Comparison of ENCODE assay signal across 9 mouse cellular contexts in the genomic region with DNA sequence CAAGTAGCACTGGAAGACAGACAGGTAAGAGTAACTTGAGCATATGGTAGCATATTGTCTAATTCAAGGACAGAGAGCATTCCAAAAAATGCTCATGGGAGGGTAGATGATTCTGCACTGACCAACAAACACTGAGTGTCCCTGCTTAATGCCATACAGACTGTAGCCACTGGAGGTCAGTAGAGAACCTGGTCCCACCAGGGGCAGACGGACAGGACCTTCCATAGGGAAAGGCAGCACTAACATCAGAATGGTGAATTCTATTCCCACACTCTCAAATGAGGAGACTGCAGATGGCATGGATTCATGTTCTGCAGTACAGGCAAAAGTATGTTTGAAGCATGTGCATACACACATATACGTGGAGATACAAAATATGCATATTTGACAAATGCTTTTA. TPM values are rescaled to one million over a fixed set of nuclear protein-coding genes. Genes with fewer than 3 reads are reported as not detected.
DNase-seq lines count a peak whose midpoint lies in the region; ATAC-seq and TF ChIP-seq lines count a peak whose summit lies in the region.
"Had no signal": no experiment of that assay in that cellular context is flagged by ENCODE, and none has a peak within 500 bp of the region (broad histone marks: within the 10 kb centered on the region; RNA-seq: fewer than 3 reads in every experiment).

No protein-coding gene starts in this region.

- H3K27ac ChIP-seq in kidney, embryonic 16.5 days (ENCODE audit: low read length) = no peak overlapping the region
- no peak overlapping the region for H3K27ac ChIP-seq in liver, embryonic 13.5 days
- H3K27ac ChIP-seq in stomach, postnatal 0 days (replicated peaks) = no peak overlapping the region
- H3K27ac ChIP-seq: embryonic facial prominence, embryonic 15.5 days had no signal

- DNase-seq in 416B (ENCODE audit: low read depth) (peak; percentile 54), WW6 (ENCODE audit: low read depth, low spot score) (peak; percentile 22)
- DNase-seq in cerebellum, postnatal 36 days = peak; percentile 73 to 84
- peak; percentile 34 for DNase-seq in gastrocnemius, postnatal 25 days
- DNase-seq in liver, embryonic 13.5 days = peak; percentile 21
- peak; percentile 6 to 11 for DNase-seq in natural killer cell, adult 2 months (ENCODE audit: low spot score in 2 of 2)
- peak; percentile 76 for DNase-seq in stomach, postnatal 0 days (ENCODE audit: low spot score)

- H3K4me2 ChIP-seq in kidney, embryonic 16.5 days (replicated peaks; ENCODE audit: low read depth, low read length) = no peak overlapping the region
- H3K4me2 ChIP-seq in liver, embryonic 13.5 days = no peak overlapping the region
- no peak overlapping the region for H3K4me2 ChIP-seq in stomach, postnatal 0 days (replicated peaks; ENCODE audit: low read depth)
- H3K4me2 ChIP-seq: embryonic facial prominence, embryonic 15.5 days had no signal

- peak; percentile 84 for ATAC-seq in kidney, embryonic 16.5 days (ENCODE audit: low FRiP score, low TSS enrichment)
- ATAC-seq in liver, embryonic 13.5 days (ENCODE audit: low read depth) = 0 out of 2 replicates have a peak, but pooled peaks have one; percentile 34
- ATAC-seq in stomach, postnatal 0 days (ENCODE audit: low FRiP score, low TSS enrichment) = peak; percentile 80

- H3K36me3 ChIP-seq in kidney, embryonic 16.5 days (ENCODE audit: insufficient read depth, low read length) = no peaks in the 10 kb centered on the region
- no peaks in the 10 kb centered on the region for H3K36me3 ChIP-seq in liver, embryonic 13.5 days
- H3K36me3 ChIP-seq in stomach, postnatal 0 days (ENCODE audit: control insufficient read depth, insufficient read depth, low read length) = no peaks in the 10 kb centered on the region
- H3K36me3 ChIP-seq: embryonic facial prominence, embryonic 15.5 days had no signal

- no peaks in the 10 kb centered on the region for H3K9me3 ChIP-seq in kidney, embryonic 16.5 days (ENCODE audit: low read length)
- no peaks in the 10 kb centered on the region for H3K9me3 ChIP-seq in liver, embryonic 13.5 days (replicated peaks)
- no peaks in the 10 kb centered on the region for H3K9me3 ChIP-seq in stomach, postnatal 0 days (ENCODE audit: control insufficient read depth, low read length)
- H3K9me3 ChIP-seq: embryonic facial prominence, embryonic 15.5 days had no signal

- H3K9ac ChIP-seq in kidney, embryonic 16.5 days (replicated peaks; ENCODE audit: low read length) = no peak overlapping the region
- H3K9ac ChIP-seq in liver, embryonic 13.5 days = no peak overlapping the region
- H3K9ac ChIP-seq in stomach, postnatal 0 days (ENCODE audit: low read length) = no peak overlapping the region
- H3K9ac ChIP-seq: embryonic facial prominence, embryonic 15.5 days had no signal

- H3K4me1 ChIP-seq in kidney, embryonic 16.5 days (ENCODE audit: insufficient read depth, low read length) = no peaks in the 10 kb centered on the region
- no peaks in the 10 kb centered on the region; the same call in 1 of the 2 replicates for H3K4me1 ChIP-seq in liver, embryonic 13.5 days (replicated peaks)
- H3K4me1 ChIP-seq in stomach, postnatal 0 days (replicated peaks; ENCODE audit: control insufficient read depth, insufficient read depth) = no peaks in the 10 kb centered on the region
- H3K4me1 ChIP-seq: embryonic facial prominence, embryonic 15.5 days had no signal

- peak; percentile 98 for TF ChIP-seq CTCF in stomach, postnatal 0 days (IDR thresholded peaks at IDR 0.05; ENCODE audit: low read depth)

- no peak overlapping the region for H3K4me3 ChIP-seq in kidney, embryonic 16.5 days (ENCODE audit: low read length)
- no peak overlapping the region for H3K4me3 ChIP-seq in liver, embryonic 13.5 days (replicated peaks)
- H3K4me3 ChIP-seq in stomach, postnatal 0 days (ENCODE audit: low read depth, low read length) = no peak overlapping the region
- H3K4me3 ChIP-seq: embryonic facial prominence, embryonic 15.5 days had no signal

- no peak for TF ChIP-seq EP300 in stomach, postnatal 0 days (optimal IDR thresholded peaks at IDR 0.05)

- WGBS in kidney, embryonic 16.5 days = 19% methylated on average over 2 of the region's 2 CpGs
- 45% methylated on average over 2 of the region's 2 CpGs for WGBS in liver, embryonic 13.5 days (ENCODE audit: insufficient replicate concordance)
- WGBS in stomach, postnatal 0 days = 12% methylated on average over 2 of the region's 2 CpGs

- no peaks in the 10 kb centered on the region for H3K27me3 ChIP-seq in kidney, embryonic 16.5 days (ENCODE audit: insufficient read depth, low read length)
- no peaks in the 10 kb centered on the region for H3K27me3 ChIP-seq in liver, embryonic 13.5 days
- H3K27me3 ChIP-seq in stomach, postnatal 0 days (ENCODE audit: control insufficient read depth, insufficient read depth, low read length) = no peaks in the 10 kb centered on the region
- H3K27me3 ChIP-seq: embryonic facial prominence, embryonic 15.5 days had no signal

RNA-seq across cellular contexts. Expression of a gene that starts 54.2 kb away (rescaled TPM):
- 10 to 100 TPM; 27.4 to 31.3 TPM for total RNA-seq in gastrocnemius, postnatal 25 days (2021)
- 103 and 106 TPM in 2 replicates for polyA plus RNA-seq in kidney, embryonic 16.5 days (2015; fragmentation: Nextera tagmentation; extraction: Ambion mirVana)
- polyA plus RNA-seq in liver, embryonic 13.5 days (2015; fragmentation: Nextera tagmentation; extraction: Ambion mirVana) = 47.2 and 61.6 TPM in 2 replicates
- polyA plus RNA-seq in stomach, postnatal 0 days (2015; fragmentation: Nextera tagmentation; extraction: Ambion mirVana) = 118 and 121 TPM in 2 replicates

RNA-seq across cellular contexts. Expression of a gene that starts 54.4 kb away (rescaled TPM):
- total RNA-seq in gastrocnemius, postnatal 25 days (2021) = 1 to 10 TPM; 2.1 to 2.7 TPM
- 10.1 and 13.9 TPM in 2 replicates for polyA plus RNA-seq in kidney, embryonic 16.5 days (2015; fragmentation: Nextera tagmentation; extraction: Ambion mirVana)
- polyA plus RNA-seq in liver, embryonic 13.5 days (2015; fragmentation: Nextera tagmentation; extraction: Ambion mirVana) = 2.0 and 2.2 TPM in 2 replicates
- polyA plus RNA-seq in stomach, postnatal 0 days (2015; fragmentation: Nextera tagmentation; extraction: Ambion mirVana) = 2.2 and 2.6 TPM in 2 replicates

Comparison
In these comparisons a context has a peak if more than half of its experiments do, and no peak if none do; other contexts are left out.
1. DNase-seq: peak in every context shown above with its lines; median percentile 78 in cerebellum, postnatal 36 days; 76 in stomach, postnatal 0 days; 54 in 416B; 34 in gastrocnemius, postnatal 25 days; 22 in WW6; 21 in liver, embryonic 13.5 days; 8 in natural killer cell, adult 2 months.
2. ATAC-seq: peak in every context shown above with its lines; median percentile 84 in kidney, embryonic 16.5 days; 80 in stomach, postnatal 0 days; 34 in liver, embryonic 13.5 days.